8 mouse cellular contexts compared by ENCODE assay signal in genomic region chr19:53925338-53925751, GRCm38 (mm10). TPM values are rescaled to one million over a fixed set of nuclear protein-coding genes. Genes with fewer than 3 reads are reported as not detected.
DNase-seq lines count a peak whose midpoint lies in the region; ATAC-seq lines count a peak whose summit lies in the region.

No protein-coding gene starts in this region.

- peak; percentile 48 for DNase-seq in kidney, postnatal 10 days
- DNase-seq in kidney, adult 8-10 months = no peak
- peak; percentile 70 to 74 for DNase-seq in B cell, adult 2 months
- DNase-seq in MEL-GATA-1-ER (ENCODE audit: extremely low read depth, low read depth) = peak; percentile 68
- DNase-seq in thymus, postnatal 4 days = peak; percentile 75
- DNase-seq in urinary bladder, postnatal 10 days (ENCODE audit: low spot score) = no peak
- no peak for DNase-seq in frontal cortex, postnatal 14 days (ENCODE audit: low spot score in 2 of 2)

- ATAC-seq in inflammation-experienced regulatory T-cells, adult 6 months = peak; percentile 47

RNA-seq across cellular contexts. Expression of gene Shoc2, which starts 18.8 kb away (rescaled TPM):
- 10 to 100 TPM; 74.2 to 76.2 (median 74.6) TPM for polyA plus RNA-seq in inflammation-experienced regulatory T-cells, adult 6 months (2017; shearing (Covaris generic))

RNA-seq across cellular contexts. Expression of gene Bbip1, which starts 19.1 kb away (rescaled TPM):
- 100 to 1,000 TPM; 120 to 123 (median 121) TPM for polyA plus RNA-seq in inflammation-experienced regulatory T-cells, adult 6 months (2017; shearing (Covaris generic))

RNA-seq across cellular contexts. Expression of gene Pdcd4, which starts 33.3 kb away (rescaled TPM):
- 100 to 1,000 TPM; 405 to 678 (median 450) TPM for polyA plus RNA-seq in inflammation-experienced regulatory T-cells, adult 6 months (2017; shearing (Covaris generic))

Comparison
In these comparisons a context has a peak if more than half of its experiments do, and no peak if none do; other contexts are left out.
1. DNase-seq: peak in kidney, postnatal 10 days (single experiment), B cell, adult 2 months (2 of 2), MEL-GATA-1-ER (single experiment) and thymus, postnatal 4 days (single experiment); none in kidney, adult 8-10 months (0 of 2), urinary bladder, postnatal 10 days (single experiment) and frontal cortex, postnatal 14 days (0 of 2).